Mouse (Mus musculus) heart, postnatal 10 days (tissue): ENCODE measurements around the gene Anxa6. TPM values are rescaled to one million over a fixed set of nuclear protein-coding genes. Genes with fewer than 3 reads are reported as not detected.
"Not testable (repeated sequence)": the region's sequence is repeated elsewhere in the genome, so short reads cannot be mapped to it uniquely, and the experiment has no call there.

ENCODE experiments used
- DNase-seq, 2 experiments: peaks; one replicate each; pipeline ENCODE4 v3.0.0; 2021
- intact Hi-C: fragments of 180-260 bp; cut with DNase I; formaldehyde crosslinking; loops from one replicate; pipeline ENCODE4 v1.15.1; 2025
- total RNA-seq, 2 experiments: library from RNA; stranded (reverse); gene quantifications; 2 replicates each; pipeline ENCODE4 v1.2.3; 2021

Gene Anxa6
- total RNA-seq, 2 experiments from 2014 or later = 319 to 333 TPM

DNA sequence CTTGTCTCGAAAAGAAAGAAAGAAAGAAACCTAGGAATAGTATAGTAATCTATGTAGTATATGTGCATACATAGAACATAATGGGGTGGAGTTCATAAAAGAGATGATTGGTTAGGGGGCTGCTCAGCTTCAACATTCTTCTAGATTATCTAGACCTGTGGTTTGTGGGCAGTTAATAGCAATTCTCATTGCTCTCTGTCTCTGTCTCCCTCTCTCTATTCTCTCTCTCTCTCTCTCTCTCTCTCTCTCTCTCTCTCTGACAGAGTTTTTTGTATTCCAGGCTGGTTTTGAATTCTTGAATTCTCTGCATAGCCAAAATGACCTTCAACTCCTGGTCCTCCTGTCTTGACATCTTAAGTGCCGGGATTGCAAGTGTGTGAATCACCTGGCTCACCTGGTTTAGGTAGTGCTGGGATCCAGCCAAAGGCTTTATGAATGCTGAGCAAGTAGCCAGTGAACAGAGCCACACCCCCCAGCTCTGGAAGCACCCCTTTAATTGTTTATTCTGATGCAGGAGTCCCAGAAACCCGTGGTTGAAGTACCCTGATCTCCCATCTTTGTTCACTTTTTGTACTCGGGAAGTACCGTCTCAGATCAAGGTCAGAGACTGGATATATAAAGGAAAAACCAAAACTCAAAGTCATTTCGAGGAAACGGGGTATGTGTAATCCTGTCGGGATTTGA is 61.7 kb downstream of the Anxa6 start:
- DNase-seq = no peak
- intact Hi-C loops = no loop called here

DNA sequence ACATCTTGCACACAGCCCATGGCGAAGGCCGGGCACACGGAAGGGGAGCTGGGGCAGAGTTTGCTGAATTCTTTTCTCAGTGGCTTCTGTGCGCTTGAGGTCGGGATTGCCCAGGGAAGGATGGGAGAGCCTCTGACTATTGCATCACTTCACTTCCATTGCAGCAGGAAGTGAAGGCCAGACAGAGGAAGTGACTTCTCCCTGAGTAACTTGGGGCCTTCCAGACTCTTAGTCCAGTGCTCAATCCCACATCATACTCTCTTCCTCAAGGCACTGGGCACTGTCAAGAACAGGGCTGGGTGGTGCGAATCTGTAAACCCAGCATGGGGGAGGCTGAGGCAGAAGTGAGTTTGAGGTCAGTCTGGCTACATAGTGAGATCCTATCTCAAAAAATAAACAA is 68.0 kb downstream of the Anxa6 start:
- intact Hi-C loops = no loop called here
- DNase-seq = no peak

DNA sequence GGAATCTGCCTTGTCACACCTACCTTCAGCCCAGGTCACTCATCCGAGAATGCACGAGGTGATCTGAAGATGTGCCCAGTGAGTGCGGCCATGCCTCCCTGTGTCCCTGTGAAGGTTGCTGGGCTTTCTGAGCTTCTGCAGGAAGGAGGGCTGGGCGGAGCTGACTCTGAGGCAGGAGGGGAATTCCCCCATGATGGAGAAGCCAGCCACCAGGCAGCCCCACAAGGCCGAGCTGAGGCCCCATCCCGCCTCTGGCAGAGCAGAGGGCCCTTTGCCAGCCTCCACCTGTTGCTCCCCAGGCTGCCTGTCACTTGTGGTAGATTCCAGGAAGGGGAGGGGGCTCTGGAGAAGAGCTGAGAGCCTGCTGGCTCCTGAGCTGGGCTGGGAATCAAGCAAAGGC is 70.4 kb downstream of the Anxa6 start, which contains the start of gene Tnip1:
Tnip1 (minus strand) TSS at position 108 of the 400 bp plus-strand sequence.
- intact Hi-C loops = no loop called here
- peak in 1 of 2 experiments; percentile 41 for DNase-seq

DNA sequence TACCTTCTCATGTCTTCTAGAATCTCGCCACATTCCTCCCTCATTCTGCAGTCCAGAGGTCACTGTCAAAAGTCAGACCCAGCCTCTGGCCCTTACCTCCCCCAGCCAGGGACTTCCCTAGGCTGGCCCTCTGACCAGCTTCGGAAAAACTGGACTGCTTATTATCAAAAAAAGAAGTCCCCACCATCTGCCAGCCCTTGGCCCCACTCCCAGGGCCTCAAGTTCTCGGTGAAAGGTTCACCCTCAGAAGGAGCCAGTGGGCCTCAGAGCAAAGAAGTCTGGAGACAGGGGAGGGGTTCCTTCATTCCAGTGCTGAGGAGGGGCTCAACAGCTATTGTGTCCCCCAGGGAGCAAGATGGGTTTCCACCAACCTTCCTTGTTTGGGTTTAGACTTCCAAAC is 71.3 kb downstream of the Anxa6 start:
- intact Hi-C loops = no loop called here
- DNase-seq = no peak

DNA sequence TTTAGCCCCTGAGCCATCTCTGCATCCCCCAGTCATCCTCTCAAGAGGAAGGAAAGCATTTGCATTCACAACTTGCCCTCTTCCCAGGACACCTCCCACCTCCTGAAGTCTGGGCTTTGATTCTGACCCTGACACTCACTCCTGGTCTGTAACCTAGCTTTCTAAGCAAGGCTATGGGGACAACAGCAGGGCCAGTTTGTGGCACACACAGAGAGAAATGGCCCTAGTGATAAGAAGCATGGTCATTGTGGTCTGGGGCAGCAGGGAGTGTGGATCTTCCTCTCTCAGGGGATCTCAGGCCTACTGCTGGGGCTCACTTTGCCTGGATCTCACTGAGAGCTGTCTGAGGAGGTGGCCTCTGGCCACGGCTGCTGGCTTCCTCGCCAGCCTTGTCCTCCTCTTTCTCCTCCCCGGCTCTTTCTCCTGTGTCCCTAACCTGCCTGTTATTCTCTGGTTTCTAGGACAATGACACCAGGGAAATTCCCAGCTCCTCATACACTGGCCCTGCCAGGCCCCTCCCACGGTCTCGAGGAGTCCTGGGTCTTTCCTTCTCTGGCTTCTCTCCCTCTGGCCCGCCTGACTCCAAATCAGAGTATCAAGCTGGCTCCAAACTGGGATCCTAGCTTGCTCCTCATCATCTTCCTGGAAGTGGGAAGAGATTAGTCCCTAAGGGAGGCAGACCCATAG is 71.9 kb downstream of the Anxa6 start:
- no peak for DNase-seq
- intact Hi-C loops = no loop called here

DNA sequence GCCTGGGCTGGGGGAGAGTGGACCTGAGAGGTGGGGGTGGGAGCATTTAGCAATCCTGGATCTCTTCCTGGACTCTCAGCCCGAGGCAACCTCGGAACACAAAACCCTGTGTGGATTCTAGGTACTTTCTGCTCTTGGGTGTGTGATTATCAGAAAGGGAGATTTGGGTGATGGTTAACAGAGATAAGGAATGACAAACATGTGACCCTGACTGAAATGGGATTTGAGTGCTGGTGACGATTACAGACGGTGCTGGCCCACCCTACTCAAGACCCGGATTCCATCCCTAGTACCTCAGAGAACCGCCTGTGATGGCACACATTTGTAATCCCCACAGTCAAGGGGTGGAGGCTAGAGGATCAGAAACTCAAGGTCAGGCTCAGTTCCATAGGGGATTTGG is 73.0 kb downstream of the Anxa6 start:
- DNase-seq = no peak
- intact Hi-C loops = no loop called here

DNA sequence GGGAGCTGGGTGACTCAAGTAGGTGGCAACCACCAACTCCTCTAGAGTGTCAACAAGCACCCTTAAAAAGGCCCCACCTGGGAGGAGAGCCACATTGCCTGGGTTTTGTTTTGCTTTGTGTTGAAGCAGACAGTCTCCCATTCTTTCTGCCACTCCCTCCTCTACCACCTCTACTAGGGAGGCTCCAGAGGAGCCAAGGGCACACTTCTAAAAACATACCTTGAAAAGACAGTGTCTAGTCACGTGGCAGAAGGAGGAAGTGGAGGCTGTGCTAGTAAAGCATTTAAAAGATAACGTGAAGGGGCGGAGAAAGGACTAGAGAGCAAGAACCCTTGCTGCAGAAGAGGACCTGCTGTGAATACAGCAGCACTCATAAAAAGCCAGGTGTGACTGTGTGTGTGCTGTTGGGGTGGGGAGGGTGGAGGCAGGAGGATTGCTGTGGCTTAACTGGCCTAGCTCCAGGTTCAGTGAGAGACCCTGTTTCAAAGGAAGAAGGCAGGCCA is 74.6 kb downstream of the Anxa6 start:
- intact Hi-C loops = no loop called here

DNA sequence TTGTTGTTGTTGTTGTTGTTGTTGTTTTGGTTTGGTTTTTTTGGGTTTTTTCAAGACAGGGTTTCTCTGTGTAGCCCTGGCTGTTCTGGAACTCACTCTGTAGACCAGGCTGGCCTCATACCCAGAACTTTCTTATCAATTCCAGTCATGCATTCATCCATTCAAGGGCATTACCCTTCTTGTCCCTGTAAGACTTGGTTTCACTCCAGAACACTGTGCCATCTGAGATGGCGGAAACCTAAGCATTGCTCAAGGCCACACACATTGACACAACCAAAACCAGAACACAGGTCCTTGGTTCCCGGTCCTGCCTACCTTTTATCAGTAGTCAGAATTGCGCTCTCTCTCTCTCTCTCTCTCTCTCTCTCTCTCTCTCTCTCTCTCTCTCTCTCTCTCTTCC is 75.5 kb downstream of the Anxa6 start:
- intact Hi-C loops, DNase-seq: not testable (repeated sequence)

More for the DNA sequence above, 74.6 kb downstream of the Anxa6 start:
- DNase-seq = no peak

DNA sequence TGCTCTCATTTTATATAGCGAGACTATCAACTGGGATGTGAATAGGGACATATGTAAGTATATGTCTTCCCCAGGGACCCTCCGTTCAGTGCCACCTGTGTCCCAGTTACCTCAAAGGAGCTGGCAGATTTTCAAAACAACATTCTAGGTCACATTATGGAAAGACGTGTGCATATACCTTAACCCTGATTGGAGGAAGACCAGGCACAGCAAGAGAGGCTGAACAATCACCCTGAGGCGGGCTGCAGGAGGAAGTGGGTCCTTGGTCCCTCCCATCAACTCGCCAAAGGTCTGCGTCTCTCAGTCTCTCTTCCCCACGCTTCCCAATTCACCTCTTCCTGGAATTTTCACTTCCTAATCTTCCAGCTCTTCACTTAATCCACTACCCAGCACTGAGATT is 76.3 kb downstream of the Anxa6 start:
- intact Hi-C loops = no loop called here
- no peak for DNase-seq

DNA sequence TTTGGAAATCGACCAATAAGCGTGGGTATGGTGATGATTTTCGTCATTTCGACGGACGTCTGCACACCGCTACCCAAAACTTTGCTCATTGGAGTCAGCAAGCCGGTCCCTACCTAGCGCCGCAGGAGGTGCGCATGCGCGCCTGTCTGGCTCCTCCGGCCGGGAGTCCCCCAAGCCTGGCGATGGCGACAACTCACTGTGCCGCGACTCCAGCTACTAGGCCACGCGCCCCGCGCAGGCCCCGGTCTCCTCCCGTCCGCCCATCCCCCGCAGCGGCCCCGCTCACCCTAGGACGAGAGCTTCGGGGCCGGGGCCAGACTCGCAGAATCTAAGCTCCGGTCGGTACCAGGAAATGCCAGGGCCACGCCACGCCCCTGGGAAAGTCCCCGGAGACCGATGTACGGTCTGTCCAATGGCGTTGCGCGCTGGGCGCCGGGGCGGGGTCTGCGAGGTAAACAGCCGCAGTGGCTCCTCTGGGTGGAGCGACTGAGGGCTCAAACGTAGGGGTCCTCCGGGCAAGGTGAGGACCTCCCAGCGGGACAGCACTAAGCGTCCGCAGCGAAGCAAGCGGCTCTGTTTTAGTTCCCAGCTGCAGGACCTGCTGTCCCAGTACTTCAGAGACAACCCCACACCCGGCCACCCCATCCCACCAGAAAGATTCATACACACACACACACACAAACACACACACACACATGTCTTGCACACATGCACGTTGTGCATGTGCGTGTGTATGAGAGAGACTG is 77.3 kb downstream of the Anxa6 start:
- peak; percentile 99 to 100 for DNase-seq
- intact Hi-C loops = no loop called here

DNA sequence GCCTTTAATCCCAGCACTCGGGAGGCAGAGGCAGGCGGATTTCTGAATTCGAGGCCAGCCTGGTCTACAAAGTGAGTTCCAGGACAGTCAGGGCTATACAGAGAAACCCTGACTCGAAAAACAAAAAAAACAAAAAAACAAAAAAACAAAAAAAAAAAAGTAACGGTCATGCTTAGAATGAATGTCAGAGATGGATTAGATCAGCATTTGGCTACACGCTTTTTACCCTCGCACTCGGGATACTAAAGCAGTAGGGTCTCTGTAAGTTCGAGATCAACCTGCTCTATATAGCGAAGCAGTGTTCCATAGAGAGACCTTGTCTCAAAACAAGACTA is 77.9 kb downstream of the Anxa6 start:
- intact Hi-C loops, DNase-seq: not testable (repeated sequence)

DNA sequence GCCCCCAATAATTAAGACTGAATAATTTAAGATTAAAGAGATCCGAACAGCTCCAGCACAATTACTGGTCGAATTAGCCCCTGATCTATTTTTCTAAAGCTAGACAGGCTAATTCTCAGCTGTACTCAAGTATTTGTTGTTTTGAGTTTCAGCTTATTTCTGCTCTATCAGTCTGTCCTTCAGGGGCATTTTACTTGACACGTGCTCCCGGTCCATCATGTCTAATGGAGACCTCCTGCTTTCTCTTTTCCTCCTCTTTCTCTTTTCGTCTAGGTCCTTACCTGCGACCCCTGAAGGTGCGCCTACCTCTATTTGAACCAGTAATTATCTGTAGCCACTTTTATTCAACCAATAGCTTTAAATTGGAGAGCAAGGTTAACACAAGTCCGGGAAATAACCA is 78.5 kb downstream of the Anxa6 start:
- intact Hi-C loops = no loop called here
- no peak for DNase-seq

DNA sequence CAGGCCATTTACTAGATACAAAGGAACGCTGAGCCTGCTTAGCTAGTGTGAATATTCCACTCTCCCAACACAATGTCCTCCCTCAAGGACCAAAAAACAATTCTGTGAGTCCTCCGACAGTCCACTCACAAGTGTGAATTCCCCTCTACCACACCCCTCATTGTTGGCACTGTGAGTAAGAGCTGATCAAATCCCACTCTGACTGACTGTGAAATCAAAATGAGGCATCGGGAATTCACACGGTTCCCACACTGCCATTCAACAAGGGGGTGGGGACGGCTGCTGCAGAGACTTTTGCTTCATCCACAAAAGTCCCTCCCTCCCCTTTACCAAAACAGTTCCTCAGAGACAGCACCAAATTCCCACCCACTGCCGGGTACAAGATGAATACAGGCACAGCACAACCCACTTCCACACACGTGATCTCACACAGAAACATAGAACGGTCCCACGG is 79.2 kb downstream of the Anxa6 start:
- intact Hi-C loops = no loop called here
- no peak for DNase-seq

DNA sequence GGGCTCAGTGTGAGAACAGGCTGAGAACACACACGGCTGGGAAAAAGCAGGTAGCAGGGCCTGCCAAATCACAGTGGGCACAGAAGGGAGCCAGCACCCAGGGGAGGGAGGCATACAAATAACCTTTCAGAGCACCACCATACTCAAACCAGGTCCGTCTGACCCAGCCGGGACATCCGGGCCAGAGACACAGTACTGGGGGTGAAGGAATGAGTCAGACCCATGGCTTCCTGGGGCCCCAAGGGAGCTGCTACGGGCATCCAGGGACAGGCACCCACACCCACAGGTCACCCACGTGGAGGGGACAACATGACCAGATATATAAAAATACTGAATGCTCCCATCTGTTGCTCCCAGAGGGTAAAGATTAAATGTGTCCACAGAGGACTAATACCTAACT is 80.6 kb downstream of the Anxa6 start:
- intact Hi-C loops = no loop called here
- no peak for DNase-seq

DNA sequence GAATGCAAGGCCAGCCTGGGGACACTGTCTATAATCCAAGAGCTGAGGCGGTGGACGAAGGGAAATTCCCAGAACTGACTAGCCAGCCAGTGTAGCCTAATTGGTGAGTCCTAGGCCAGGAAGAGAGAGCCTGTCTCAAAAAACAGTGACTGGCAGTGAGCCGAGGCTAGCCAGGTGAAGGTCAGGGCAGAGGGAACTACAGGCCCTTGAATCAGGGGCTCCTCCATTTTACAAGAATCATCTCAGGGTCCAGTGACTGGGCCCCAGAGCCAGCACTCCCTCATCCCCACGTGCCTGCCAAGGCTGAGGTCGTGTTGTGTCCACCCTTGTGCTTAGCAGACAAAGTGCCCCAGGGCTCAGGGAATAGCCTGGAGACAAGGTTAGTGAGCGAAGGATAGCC is 82.6 kb downstream of the Anxa6 start:
- intact Hi-C loops = no loop called here
- DNase-seq = no peak

DNA sequence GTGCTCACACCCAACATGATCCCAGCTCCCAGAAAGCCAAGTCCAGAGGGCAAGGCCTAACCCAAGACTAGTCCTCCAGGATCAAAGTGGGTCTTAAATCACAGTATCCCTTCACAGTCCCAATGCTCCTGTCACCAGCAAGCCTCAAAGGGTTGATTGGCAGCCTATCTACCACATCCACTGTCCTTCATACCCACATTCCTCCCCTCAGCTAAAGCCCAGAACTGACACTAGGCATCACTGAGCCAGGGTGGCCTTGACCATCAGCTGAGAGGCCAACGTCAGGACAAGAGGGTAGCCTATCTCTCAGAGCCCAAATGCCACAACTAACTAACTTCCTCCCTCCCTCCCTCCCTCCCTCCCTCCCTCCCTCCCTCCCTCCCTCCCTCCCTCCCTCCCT is 83.5 kb downstream of the Anxa6 start:
- intact Hi-C loops = no loop called here
- DNase-seq = no peak

DNA sequence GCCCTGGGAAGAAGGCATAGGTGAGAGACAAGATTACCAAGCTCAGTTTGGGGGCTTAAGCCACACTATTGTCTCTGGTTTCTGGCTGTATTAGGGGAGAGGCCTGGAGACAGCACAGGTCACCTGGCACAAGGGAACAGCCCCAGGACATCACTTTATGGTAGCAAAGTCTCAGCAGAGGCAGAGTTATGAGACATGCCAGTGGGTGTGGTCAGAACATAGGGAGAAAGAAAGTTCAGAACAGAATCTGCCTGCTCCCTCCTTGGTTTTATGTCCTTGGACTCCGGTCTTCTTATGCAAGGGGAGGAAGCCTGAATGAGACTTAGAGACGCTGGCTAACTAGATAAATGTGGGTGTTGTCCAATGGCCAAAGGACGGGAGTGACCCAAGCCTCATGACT is 88.5 kb downstream of the Anxa6 start:
- intact Hi-C loops = no loop called here
- no peak for DNase-seq

DNA sequence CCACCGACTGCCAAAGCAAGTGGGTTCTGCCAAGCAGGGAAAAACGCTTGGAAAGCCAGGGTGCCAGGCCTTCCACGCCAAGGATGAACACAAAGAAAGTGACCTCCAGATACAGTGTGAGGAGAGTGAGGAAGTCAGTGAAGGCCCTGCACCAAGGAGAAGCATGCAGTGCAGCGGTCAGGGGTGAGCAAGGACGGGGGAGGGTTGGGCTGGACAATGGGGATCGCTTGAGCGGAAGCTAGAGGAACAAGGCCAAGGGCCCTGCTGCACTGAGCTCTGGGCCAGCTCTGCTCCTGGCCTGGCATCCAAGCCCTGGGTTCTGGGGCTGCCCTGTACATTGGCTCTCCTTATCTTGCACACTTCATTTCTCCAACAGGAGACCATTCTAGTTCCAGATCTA is 93.2 kb downstream of the Anxa6 start:
- DNase-seq = no peak
- intact Hi-C loops = no loop called here

DNA sequence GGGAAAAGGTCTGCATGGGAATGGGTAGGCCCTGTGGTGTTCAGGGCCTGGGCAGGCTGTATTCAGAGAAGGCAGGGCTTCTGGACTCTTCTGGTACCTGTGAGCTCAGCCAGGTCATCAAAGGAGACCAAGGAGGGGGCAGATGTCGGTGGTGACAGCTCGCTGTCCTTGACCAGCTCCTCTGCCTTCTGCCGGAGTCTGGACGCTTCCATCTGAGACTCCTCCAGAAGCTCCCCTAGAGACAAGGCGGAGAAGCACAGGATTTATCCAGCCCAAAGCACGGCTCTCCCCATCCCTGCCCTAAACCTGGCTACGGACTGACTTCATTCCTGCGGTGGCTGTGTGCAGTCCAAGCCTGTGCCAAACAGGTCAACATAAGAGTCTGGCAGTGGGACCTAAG is 93.7 kb downstream of the Anxa6 start:
- intact Hi-C loops = no loop called here
- no peak for DNase-seq

DNA sequence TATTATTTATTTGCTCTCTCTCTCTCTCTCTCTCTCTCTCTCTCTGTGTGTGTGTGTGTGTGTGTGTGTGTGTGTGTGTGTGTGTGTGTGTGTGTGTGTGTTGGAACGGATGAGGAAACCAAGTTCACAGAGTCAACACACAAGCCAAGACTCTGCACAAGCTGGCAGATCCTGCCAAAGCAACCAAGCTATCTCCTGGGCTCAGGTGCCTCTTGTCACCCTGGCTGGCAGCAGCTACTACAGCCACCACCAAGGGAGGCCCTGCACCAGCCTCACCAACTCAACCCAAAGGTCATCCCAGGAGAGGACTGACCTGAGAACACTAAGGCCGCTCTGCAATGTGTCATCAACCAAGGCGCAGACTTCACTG is 96.5 kb downstream of the Anxa6 start:
- DNase-seq = no peak
- intact Hi-C loops = no loop called here

DNA sequence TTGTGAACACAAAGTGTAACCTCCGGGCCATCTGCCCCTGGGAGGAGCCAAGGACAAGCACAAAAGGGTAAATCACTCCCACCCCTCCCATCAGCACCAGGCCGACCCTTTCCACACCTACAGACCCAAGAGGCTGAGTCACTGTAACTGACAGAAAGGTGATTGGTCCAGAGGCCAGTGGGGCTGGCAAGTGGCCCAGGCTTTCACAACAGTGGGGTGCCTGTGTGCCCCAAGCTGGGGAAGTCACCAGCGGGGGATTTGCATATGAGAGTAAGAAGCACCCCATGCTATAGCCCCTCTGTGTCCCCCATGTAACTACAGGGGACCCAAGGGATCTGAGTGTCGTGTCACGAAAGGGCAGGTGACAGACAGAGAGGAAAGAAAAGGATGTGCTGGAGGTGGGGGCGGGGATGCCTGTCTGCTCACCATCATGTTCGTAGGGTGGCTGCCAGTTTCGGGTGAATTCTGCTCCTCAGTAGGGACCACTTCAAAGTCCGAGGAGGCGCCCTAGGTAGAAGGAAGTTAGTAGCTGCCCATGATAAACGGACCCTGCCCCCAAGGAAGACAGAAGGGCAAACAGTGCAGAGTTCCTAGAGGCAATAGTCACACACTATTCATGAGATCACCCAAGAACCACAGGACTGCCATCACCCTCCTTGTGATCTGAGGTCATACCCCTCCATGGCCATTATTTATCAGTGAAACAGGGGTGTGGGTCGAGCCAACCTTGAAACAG is 97.0 kb downstream of the Anxa6 start:
- no peak for DNase-seq

More for the DNA sequence above, 97.0 kb downstream of the Anxa6 start:
- intact Hi-C loops = no loop called here
